Mouse (Mus musculus) liver, embryonic 13.5 days (tissue): Measurements from ENCODE around the gene 1600014C23Rik. TPM values are rescaled to one million over a fixed set of nuclear protein-coding genes. Genes with fewer than 3 reads are reported as not detected.
A peak's percentile ranks its signal among the peaks of the same experiment; 100 is the strongest.

Experiments
- ATAC-seq: fragments of 200-750 bp; cut with Nextera tagmentation; 2 replicates; pipeline ENCODE4 v1.8.0; 2017; ENCODE audit warnings: low read depth, mild to moderate bottlenecking, moderate number of reproducible peaks, moderate library complexity
- DNase-seq: peaks from one replicate; pipeline ENCODE4 v3.0.0; 2022
- H3K27ac ChIP-seq: fragments of 300-500 bp; sonication (generic); 2 replicates; pipeline ENCODE4 v1.5.1; 2015; ENCODE audit warnings: moderate library complexity, mild to moderate bottlenecking, inconsistent platforms
- H3K27me3 ChIP-seq: fragments of 300-500 bp; sonication (generic); 2 replicates; pipeline ENCODE4 v1.6.1; 2015; ENCODE audit warnings: mild to moderate bottlenecking, inconsistent platforms
- H3K36me3 ChIP-seq: fragments of 300-500 bp; sonication (generic); 2 replicates; pipeline ENCODE4 v1.6.1; 2015; ENCODE audit warnings: mild to moderate bottlenecking, inconsistent platforms
- H3K4me1 ChIP-seq: fragments of 300-500 bp; sonication (generic); replicated peaks from 2 replicates; pipeline ENCODE4 v1.6.1; 2015; ENCODE audit warnings: inconsistent platforms
- H3K4me2 ChIP-seq: fragments of 300-500 bp; sonication (generic); 2 replicates; pipeline ENCODE4 v1.6.1; 2015; ENCODE audit warnings: inconsistent platforms, mild to moderate bottlenecking, moderate library complexity
- H3K4me3 ChIP-seq: fragments of 300-500 bp; sonication (generic); replicated peaks from 2 replicates; pipeline ENCODE4 v1.5.1; 2015; ENCODE audit warnings: mild to moderate bottlenecking, inconsistent platforms
- H3K9ac ChIP-seq: fragments of 300-500 bp; sonication (generic); 2 replicates; pipeline ENCODE4 v1.6.1; 2015; ENCODE audit warnings: mild to moderate bottlenecking, inconsistent platforms
- H3K9me3 ChIP-seq: fragments of 300-500 bp; sonication (generic); replicated peaks from 2 replicates; pipeline ENCODE4 v1.6.1; 2016; ENCODE audit warnings: inconsistent platforms
- WGBS: fragments of 180-500 bp; shearing (Covaris S2); methylation state at CpG from one replicate; pipeline ENCODE4 v1.1.7; 2015; ENCODE audit not compliant: insufficient replicate concordance; 5-methylcytosine and 5-hydroxymethylcytosine counted together
- polyA plus RNA-seq: library from polyadenylated mRNA; unstranded; fragments of >200 nt; fragmentation: Nextera tagmentation; extraction: Ambion mirVana; gene quantifications from 2 replicates; pipeline ENCODE4 v1.2.1, GENCODE M21; 2015

Gene 1600014C23Rik
- not detected in 2 replicates for polyA plus RNA-seq

DNA sequence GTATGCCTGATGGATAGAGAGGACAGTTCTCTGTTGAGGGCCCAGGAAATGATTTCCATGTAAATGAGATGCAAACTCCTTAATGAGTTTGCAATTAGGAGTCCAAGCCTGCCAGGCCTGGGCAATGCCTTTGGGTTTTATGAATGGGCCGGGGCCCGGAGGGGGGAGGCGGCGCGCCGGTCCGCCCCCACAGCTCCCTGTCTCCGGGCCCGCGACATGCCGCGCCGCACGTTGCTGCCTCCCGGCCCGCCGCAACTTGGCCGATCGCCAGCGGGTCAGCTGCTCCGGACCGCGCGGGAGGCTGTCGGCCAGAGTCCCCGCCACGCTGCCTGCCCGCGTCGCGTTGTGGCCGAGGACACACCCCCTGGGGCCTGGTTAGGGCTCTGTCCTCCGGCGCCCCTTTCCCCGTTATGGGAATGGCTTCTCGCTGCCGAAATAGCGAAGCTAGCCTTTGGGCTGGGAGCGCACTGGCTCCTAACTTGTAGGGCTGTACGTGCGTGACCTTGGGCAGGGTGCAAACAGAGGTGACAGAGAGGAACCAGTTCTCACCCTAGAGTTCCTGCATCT, at the start of gene 1600014C23Rik:
Gene 1600014C23Rik, minus strand, starts transcription at position 110 of the 567 bp plus-strand sequence.
- Histone ChIP-seq H3K27ac (no peak within 1 kb of the TSS), H3K9me3 (no peaks in the 10 kb centered on the region), H3K36me3 (no peaks in the 10 kb centered on the region), H3K4me3 (peak within 1 kb of the TSS; percentile 43), H3K4me1 (peaks cover 48% of the 10 kb centered on the region), H3K27me3 (peaks cover 43% of the 10 kb centered on the region), H3K4me2 (peak within 1 kb of the TSS; percentile 65), H3K9ac (peak within 1 kb of the TSS; percentile 56)
- no peak for ATAC-seq
- WGBS = 4% methylated on average over 41 of the region's 41 CpGs
- DNase-seq = peak; percentile 32

DNA sequence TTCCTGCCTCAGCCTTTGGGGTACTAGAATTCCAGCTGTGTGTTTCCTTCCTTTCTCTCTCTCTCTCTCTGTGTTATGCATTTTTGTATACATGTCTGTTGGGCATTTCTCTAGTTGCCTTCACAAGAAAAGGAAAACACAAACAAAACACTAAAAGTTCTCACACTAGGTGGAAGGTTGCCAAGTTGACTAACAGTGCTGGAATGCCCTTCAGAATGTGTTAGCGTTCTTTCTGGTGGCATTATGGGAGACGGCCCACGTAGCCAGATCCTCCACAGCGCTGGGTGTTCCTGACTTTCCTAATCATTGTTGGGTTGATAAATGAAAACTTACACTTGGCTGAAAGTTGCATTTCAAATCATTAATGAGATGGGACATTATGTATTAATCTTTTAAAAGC, 44.8 kb upstream of the 1600014C23Rik start:
- no peak overlapping the region for H3K4me2 ChIP-seq
- WGBS = 79% methylated on average over 4 of the region's 4 CpGs

DNA sequence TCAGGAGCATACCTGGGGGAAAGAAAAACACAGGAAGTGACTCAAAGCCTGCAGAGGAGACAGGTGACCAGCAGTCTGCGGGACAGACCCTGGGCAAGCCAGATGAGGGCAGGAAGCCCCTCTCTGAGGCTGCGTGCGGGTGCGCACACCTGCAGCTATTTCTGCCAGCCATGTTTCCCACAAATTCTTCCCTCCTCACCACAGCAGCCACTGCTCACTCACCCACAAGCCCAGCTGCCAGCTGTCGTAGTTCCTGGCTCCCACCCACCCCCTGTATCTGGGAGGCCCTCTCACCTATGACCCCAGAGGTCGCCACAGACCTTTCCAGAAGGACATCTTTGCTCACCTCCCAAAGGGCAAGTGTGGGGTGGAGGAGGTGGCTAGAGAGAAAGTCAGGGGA, 43.8 kb upstream of the 1600014C23Rik start:
- Histone ChIP-seq H3K36me3 (no peaks in the 10 kb centered on the region), H3K4me1 (no peaks in the 10 kb centered on the region), H3K27ac (no peak overlapping the region), H3K9me3 (no peaks in the 10 kb centered on the region), H3K4me2 (no peak overlapping the region), H3K4me3 (no peak overlapping the region), H3K27me3 (no peaks in the 10 kb centered on the region), H3K9ac (no peak overlapping the region)
- 66% methylated on average over 6 of the region's 6 CpGs for WGBS
- no peak for ATAC-seq
- DNase-seq = no peak

More for the DNA sequence above, 44.8 kb upstream of the 1600014C23Rik start:
- Histone ChIP-seq H3K9ac (no peak overlapping the region), H3K4me3 (no peak overlapping the region), H3K36me3 (no peaks in the 10 kb centered on the region), H3K27ac (no peak overlapping the region), H3K9me3 (no peaks in the 10 kb centered on the region), H3K27me3 (no peaks in the 10 kb centered on the region), H3K4me1 (no peaks in the 10 kb centered on the region)
- DNase-seq (no peak), ATAC-seq (no peak)

DNA sequence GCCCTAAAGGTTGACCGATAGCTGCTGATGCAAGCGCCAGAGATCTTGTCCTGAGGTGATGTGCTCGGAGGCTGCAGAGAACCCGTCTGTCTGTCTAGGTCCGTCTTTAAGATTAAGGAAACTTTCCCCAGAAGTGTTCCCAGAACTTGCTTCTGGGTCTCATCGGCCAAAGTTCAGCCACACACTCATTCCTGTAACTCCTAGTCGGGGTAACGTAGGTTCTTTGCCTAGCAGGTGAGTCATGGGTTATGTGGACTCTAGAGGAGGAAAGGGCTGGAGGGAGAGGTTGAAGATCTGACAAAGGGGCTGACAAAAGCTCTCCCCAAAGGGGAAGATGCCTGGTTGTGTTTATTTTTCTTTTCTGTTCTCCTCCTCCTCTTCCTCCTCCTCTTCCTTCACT, 42.5 kb upstream of the 1600014C23Rik start:
- Histone ChIP-seq H3K9ac (no peak overlapping the region), H3K27me3 (no peaks in the 10 kb centered on the region), H3K4me3 (no peak overlapping the region), H3K27ac (no peak overlapping the region), H3K36me3 (no peaks in the 10 kb centered on the region), H3K9me3 (no peaks in the 10 kb centered on the region), H3K4me2 (no peak overlapping the region), H3K4me1 (no peaks in the 10 kb centered on the region)
- ATAC-seq (no peak), DNase-seq (no peak)
- 78% methylated on average over 8 of the region's 8 CpGs for WGBS

DNA sequence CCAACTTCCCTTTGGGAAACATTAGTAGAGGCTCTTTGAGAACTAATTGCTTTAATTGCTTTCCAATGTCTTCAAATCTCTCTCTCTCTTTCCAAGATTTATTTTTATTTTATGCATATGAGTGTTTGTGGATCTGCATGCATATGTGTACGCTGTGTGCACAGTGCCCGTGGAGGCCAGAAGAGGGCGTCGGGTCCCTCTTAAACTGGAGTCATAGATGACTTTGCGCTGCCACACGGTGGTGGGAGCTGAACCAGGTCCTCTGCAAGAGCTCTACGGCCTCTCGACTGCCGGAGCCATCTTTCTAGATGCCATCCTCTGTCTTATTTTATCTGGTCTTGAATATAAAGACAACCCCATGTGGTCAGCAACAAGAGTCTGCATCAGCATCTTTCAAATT, 41.8 kb upstream of the 1600014C23Rik start:
- Histone ChIP-seq H3K4me3 (no peak overlapping the region), H3K4me1 (no peaks in the 10 kb centered on the region), H3K4me2 (no peak overlapping the region), H3K27me3 (no peaks in the 10 kb centered on the region), H3K27ac (no peak overlapping the region), H3K36me3 (no peaks in the 10 kb centered on the region), H3K9ac (no peak overlapping the region), H3K9me3 (no peaks in the 10 kb centered on the region)
- 79% methylated on average over 9 of the region's 9 CpGs for WGBS
- DNase-seq = no peak
- no peak for ATAC-seq

DNA sequence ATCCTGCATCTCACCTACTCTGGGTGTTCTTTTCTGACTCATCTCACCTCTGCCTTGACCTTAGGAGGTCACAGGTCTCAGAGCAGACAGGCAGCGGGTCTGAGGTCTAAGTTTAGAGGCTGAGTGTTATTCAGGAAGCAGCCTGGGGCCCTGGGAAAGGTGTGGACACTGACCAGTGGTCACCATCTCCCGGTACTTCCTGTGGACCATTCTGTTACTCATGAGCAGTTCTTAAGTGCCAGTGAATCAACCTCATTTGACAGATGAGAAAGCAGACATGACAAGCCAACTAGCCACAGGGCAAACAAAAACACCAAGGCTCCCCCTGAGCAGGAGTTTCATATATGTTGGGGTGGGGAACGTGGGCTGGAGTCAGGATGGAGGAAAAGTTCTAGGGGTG, 38.9 kb upstream of the 1600014C23Rik start:
- Histone ChIP-seq H3K27me3 (peaks cover 5% of the 10 kb centered on the region), H3K4me3 (no peak overlapping the region), H3K9ac (no peak overlapping the region), H3K4me2 (no peak overlapping the region), H3K4me1 (peaks cover 6% of the 10 kb centered on the region), H3K36me3 (no peaks in the 10 kb centered on the region), H3K27ac (no peak overlapping the region), H3K9me3 (no peaks in the 10 kb centered on the region)
- 24% methylated on average over 3 of the region's 3 CpGs for WGBS
- DNase-seq = no peak
- no peak for ATAC-seq

DNA sequence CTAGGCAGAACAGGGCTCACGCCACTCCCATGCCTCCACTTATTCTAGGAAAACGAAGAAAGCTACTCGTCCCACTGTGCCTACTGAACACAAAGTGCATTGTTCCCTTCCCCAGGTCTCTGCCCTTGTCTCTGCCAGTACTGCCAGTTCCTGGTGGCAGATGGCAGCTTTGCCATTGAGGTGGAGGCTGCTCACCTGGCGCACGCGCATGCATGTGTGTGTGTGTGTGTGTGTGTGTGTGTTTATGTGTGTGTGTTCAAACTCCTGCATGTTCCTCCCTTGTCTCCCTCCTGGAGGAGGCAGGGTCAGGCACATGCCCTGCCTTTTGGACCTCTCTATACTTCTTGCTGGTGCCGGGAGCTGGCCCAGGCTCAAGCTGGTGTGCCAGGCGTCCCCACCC, 38.5 kb upstream of the 1600014C23Rik start:
- peaks cover 10% of the 10 kb centered on the region for H3K4me1 ChIP-seq
- no peaks in the 10 kb centered on the region for H3K36me3 ChIP-seq
- peaks cover 5% of the 10 kb centered on the region for H3K27me3 ChIP-seq
- no peak overlapping the region for H3K4me3 ChIP-seq
- no peak overlapping the region for H3K27ac ChIP-seq
- no peak overlapping the region for H3K9ac ChIP-seq
- H3K9me3 ChIP-seq = no peaks in the 10 kb centered on the region
- DNase-seq = no peak
- no peak for ATAC-seq
- 71% methylated on average over 8 of the region's 8 CpGs for WGBS
- no peak overlapping the region for H3K4me2 ChIP-seq

DNA sequence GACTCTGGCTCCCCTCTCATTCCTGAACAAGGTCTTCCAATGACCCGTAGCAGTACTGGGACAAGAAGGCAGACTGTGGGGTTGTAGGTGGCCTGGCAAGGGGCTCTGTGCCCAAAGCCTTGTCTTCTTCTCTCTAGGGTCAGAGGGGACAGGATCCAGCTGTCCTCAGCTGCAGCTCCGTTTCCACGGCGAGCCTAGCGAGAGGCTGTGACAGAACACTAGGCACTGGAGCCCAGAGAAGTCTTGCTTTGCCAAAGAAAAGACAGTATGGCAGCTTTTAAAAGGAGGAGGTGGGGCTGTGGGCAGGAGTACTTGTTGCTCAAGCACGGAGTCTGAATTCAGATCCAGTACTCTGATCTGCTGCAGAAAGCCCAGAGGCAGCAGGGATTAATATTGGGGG, 36.8 kb upstream of the 1600014C23Rik start:
- DNase-seq (no peak), ATAC-seq (no peak)
- peaks cover 5% of the 10 kb centered on the region for H3K27me3 ChIP-seq
- H3K36me3 ChIP-seq = no peaks in the 10 kb centered on the region
- WGBS = 52% methylated on average over 6 of the region's 6 CpGs
- no peak overlapping the region for H3K4me2 ChIP-seq
- no peak overlapping the region for H3K4me3 ChIP-seq
- no peaks in the 10 kb centered on the region for H3K9me3 ChIP-seq
- H3K4me1 ChIP-seq = peaks cover 26% of the 10 kb centered on the region
- no peak overlapping the region for H3K27ac ChIP-seq
- H3K9ac ChIP-seq = no peak overlapping the region

DNA sequence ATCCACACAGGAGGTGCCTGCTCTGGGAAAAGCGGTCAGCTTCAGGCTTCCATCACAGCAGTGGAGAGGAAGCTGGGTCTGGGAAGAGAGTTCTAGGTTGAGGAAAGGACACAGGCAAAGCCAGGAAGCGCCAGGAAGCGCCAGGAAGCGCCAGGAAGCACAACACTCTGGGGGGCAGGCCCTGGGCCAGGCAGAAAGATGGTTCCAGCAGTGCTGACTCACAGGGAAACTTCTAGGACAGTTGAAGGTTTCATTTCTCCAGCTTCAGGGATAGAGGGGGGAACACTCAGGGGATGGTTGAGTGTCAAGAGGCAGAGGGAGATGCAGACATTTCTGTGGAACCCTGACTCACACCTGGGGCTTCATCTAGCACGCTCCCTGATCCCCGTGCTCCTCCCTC, 36.2 kb upstream of the 1600014C23Rik start:
- Histone ChIP-seq H3K36me3 (no peaks in the 10 kb centered on the region), H3K4me3 (no peak overlapping the region), H3K27ac (no peak overlapping the region), H3K9me3 (no peaks in the 10 kb centered on the region), H3K4me2 (no peak overlapping the region), H3K27me3 (peaks cover 5% of the 10 kb centered on the region), H3K4me1 (peaks cover 26% of the 10 kb centered on the region), H3K9ac (no peak overlapping the region)
- ATAC-seq = no peak
- DNase-seq = no peak
- 37% methylated on average over 6 of the region's 6 CpGs for WGBS

DNA sequence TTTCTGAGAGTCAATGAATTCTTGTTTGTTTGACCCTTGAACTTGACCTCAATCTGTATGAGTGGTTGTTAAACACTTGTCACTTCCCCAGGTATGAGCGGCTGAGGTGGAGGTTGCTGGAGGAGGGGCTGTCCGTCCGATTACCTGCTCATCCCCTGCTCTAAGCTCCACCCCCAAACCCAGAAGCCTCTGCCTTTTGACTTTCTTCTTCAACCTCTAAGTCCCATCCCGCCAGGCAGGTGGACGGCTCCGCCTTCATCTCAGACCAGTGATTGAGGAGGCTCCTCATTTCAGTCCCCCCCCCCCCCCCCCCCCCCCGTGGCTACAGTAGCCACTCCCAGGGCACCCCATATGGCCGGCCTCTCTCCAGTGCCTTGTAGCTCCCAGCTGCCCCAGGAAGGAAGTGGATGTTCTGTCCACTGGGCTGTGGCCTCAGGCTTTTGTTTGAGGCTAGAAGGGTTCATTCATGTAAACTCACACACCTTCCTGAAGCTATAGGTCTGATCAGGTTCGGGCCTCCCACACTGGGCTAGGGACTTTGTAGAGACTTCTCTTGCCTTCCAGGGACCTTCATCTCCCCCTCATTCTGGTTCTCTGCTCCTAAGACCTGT, 34.0 kb upstream of the 1600014C23Rik start:
- ATAC-seq (peak; percentile 34), DNase-seq (no peak)
- peaks cover 5% of the 10 kb centered on the region for H3K27me3 ChIP-seq
- peaks cover 26% of the 10 kb centered on the region for H3K4me1 ChIP-seq
- peak overlapping the region; percentile 49 for H3K4me2 ChIP-seq
- H3K4me3 ChIP-seq = peak overlapping the region; percentile 45
- WGBS = 31% methylated on average over 9 of the region's 9 CpGs
- 0 out of 2 replicates have a peak overlapping the region, but pooled peaks have one; percentile 23 for H3K9ac ChIP-seq
- H3K9me3 ChIP-seq = no peaks in the 10 kb centered on the region
- 0 out of 2 replicates have a peak overlapping the region, but pooled peaks have one; percentile 40 for H3K27ac ChIP-seq
- H3K36me3 ChIP-seq = no peaks in the 10 kb centered on the region

DNA sequence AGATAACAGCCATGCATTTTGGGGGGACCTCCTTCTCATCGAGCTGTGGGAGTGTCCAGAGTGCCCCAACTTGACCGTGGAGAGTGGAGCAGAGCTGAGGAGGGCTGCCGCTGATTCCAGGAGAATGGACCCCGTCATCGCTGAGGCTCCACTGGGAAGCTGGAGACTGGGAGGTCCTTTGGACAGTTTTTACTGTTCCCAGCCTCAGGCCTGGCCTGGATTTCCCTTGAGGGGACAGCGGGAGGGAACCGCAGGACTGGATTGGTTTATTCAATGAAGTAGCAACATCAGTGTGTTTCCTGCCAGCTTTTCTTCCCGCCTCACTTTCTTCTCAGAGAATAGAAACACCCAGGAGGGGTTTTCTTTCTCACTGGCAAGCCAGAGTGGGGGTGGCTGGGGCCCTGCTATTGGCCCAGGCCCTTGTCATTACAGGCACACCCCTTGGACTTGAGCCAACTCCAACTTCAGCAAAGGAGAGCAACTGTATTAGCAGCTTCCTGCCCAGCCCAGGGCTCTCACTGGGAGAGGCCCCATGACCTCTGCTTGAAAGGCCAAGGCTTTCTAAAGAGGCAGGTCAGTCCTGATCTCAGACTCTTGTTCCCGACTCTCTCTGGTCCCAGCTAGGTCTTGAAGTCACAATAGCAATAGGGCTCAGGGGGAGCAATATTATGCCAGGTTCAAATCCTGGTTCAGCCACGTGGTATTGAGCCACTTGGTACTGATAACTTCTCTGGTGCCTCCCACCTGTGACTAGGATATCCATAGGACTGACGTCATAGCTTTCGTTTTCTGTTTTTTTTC, 33.3 kb upstream of the 1600014C23Rik start:
- 29% methylated on average over 12 of the region's 12 CpGs for WGBS
- Histone ChIP-seq H3K9me3 (no peaks in the 10 kb centered on the region), H3K9ac (peak overlapping the region; percentile 23; the same call in 1 of the 2 replicates), H3K27me3 (peaks cover 5% of the 10 kb centered on the region), H3K36me3 (no peaks in the 10 kb centered on the region), H3K4me3 (peak overlapping the region; percentile 45), H3K27ac (peak overlapping the region; percentile 40), H3K4me2 (peak overlapping the region; percentile 49), H3K4me1 (peaks cover 26% of the 10 kb centered on the region)
- ATAC-seq = peak; percentile 88
- peak; percentile 51 for DNase-seq
